Mouse (Mus musculus) spleen, adult 2 months (tissue): Measurements from ENCODE around the gene Kcnk7. TPM values are rescaled to one million over a fixed set of nuclear protein-coding genes. Genes with fewer than 3 reads are reported as not detected.

Experiments used
- DNase-seq, 2 experiments: peaks; one replicate each; pipeline versions ENCODE4 v3.0.0 to v3.0.0-alpha.2; 2012 to 2021; ENCODE audit warnings: low spot score in 2 of 2, low read depth in 1 of 2
- H3K27ac ChIP-seq: fragments of 200-500 bp; 2 replicates; pipeline ENCODE4 v1.5.1; 2012; ENCODE audit warnings: low read length, inconsistent platforms; ENCODE audit not compliant: insufficient read depth
- H3K27me3 ChIP-seq: fragments of 200-500 bp; 2 replicates; pipeline ENCODE4 v1.6.1; 2012; ENCODE audit warnings: mild to moderate bottlenecking, moderate library complexity, low read length, inconsistent platforms; ENCODE audit not compliant: control insufficient read depth, insufficient read depth
- H3K36me3 ChIP-seq: fragments of 200-500 bp; 2 replicates; pipeline ENCODE4 v1.6.1; 2012; ENCODE audit warnings: mild to moderate bottlenecking, low read length, inconsistent platforms; ENCODE audit not compliant: control insufficient read depth, insufficient read depth
- H3K4me1 ChIP-seq: fragments of 200-500 bp; 2 replicates; pipeline ENCODE4 v1.6.1; 2011; ENCODE audit warnings: inconsistent platforms; ENCODE audit not compliant: control insufficient read depth, insufficient read depth, insufficient read length
- H3K4me3 ChIP-seq: fragments of 200-500 bp; 2 replicates; pipeline ENCODE4 v1.5.1; 2011; ENCODE audit warnings: mild to moderate bottlenecking, inconsistent platforms; ENCODE audit not compliant: insufficient read depth, insufficient read length; ENCODE audit errors: extremely low read depth
- CTCF ChIP-seq: fragments of 200-500 bp; IDR thresholded peaks from 2 replicates; pipeline ENCODE4 v1.5.1; 2011; ENCODE audit warnings: mild to moderate bottlenecking, inconsistent platforms; ENCODE audit not compliant: insufficient read depth, insufficient read length, insufficient replicate concordance; ENCODE audit errors: extremely low read depth
- POLR2A ChIP-seq: fragments of 200-500 bp; IDR thresholded peaks from 2 replicates; pipeline ENCODE4 v1.6.1; 2011; ENCODE audit warnings: low read depth, low read length, inconsistent platforms
- WGBS: fragments of 180-500 bp; shearing (Covaris S2); methylation state at CpG from one replicate; pipeline ENCODE4 v1.1.7; 2018; 5-methylcytosine and 5-hydroxymethylcytosine counted together
- polyA plus RNA-seq: library from polyadenylated mRNA; depleted of rRNA; stranded (reverse); fragments of >200 nt; gene quantifications from 2 replicates; pipeline ENCODE4 v1.2.3, GENCODE M21; 2012

Kcnk7 gene
- polyA plus RNA-seq, 1 experiment, result 0.19 TPM

GRCm38 (mm10) chr19:5724549-5724941 lies 20.4 kb downstream of the Kcnk7 start:
- peak overlapping the region; percentile 83 for H3K4me3 ChIP-seq
- DNase-seq, result peak in 1 of 2 experiments; percentile 70
- no peaks in the 10 kb centered on the region for H3K27me3 ChIP-seq
- peak overlapping the region; percentile 90 for H3K27ac ChIP-seq
- H3K4me1 ChIP-seq, result peaks cover 23% of the 10 kb centered on the region; the same call in 1 of the 2 replicates
- peaks cover 28% of the 10 kb centered on the region for H3K36me3 ChIP-seq
- WGBS, result 7% methylated on average over 7 of the region's 7 CpGs
- TF ChIP-seq POLR2A (no peak), CTCF (no peak)

GRCm38 (mm10) chr19:5725029-5725707 lies 21.0 kb downstream of the Kcnk7 start:
- Histone ChIP-seq H3K27me3 (no peaks in the 10 kb centered on the region), H3K4me1 (peaks cover 27% of the 10 kb centered on the region; the same call in 1 of the 2 replicates), H3K27ac (peak overlapping the region; percentile 90), H3K4me3 (peak overlapping the region; percentile 83), H3K36me3 (peaks cover 21% of the 10 kb centered on the region)
- WGBS, result 10% methylated on average over 12 of the region's 12 CpGs
- DNase-seq, result no peak
- TF ChIP-seq CTCF (no peak), POLR2A (no peak)

- no peaks in the 10 kb centered on the region for H3K27me3 ChIP-seq
- H3K27ac ChIP-seq, result peak within 1 kb of the TSS; percentile 90
- H3K36me3 ChIP-seq, result peaks cover 14% of the 10 kb centered on the region
- TF ChIP-seq POLR2A (peak; percentile 64), CTCF (no peak)
- WGBS, result under 1% methylated on average over 49 of the region's 49 CpGs
- H3K4me1 ChIP-seq, result peaks cover 28% of the 10 kb centered on the region; the same call in 1 of the 2 replicates
- peak in 1 of 2 experiments; percentile 76 for DNase-seq
- peak within 1 kb of the TSS; percentile 83 for H3K4me3 ChIP-seq
Measured at GRCm38 (mm10) chr19:5725767-5726515, 21.8 kb downstream of the Kcnk7 start, which contains the start of gene Ehbp1l1. TSS of gene Ehbp1l1 (minus strand) at chr19:5726317.

GRCm38 (mm10) chr19:5726961-5727578 lies 22.9 kb downstream of the Kcnk7 start:
- TF ChIP-seq POLR2A, result no peak
- no peak for TF ChIP-seq CTCF
- peaks cover 4% of the 10 kb centered on the region for H3K36me3 ChIP-seq
- no peak for DNase-seq
- 22% methylated on average over 15 of the region's 15 CpGs for WGBS
- H3K27me3 ChIP-seq, result no peaks in the 10 kb centered on the region
- H3K4me3 ChIP-seq, result peak overlapping the region; percentile 53; the same call in 1 of the 2 replicates
- peak overlapping the region; percentile 90 for H3K27ac ChIP-seq
- peaks cover 32% of the 10 kb centered on the region for H3K4me1 ChIP-seq

- DNase-seq, result peak; percentile 56 to 87
- peak overlapping the region; percentile 69 for H3K27ac ChIP-seq
- no peaks in the 10 kb centered on the region for H3K27me3 ChIP-seq
- WGBS, result under 1% methylated on average over 14 of the region's 14 CpGs
- peaks cover 32% of the 10 kb centered on the region for H3K4me1 ChIP-seq
- no peaks in the 10 kb centered on the region for H3K36me3 ChIP-seq
- TF ChIP-seq CTCF (peak; percentile 97), POLR2A (no peak)
- peak overlapping the region; percentile 53 for H3K4me3 ChIP-seq
Measured at GRCm38 (mm10) chr19:5727701-5728100, 23.5 kb downstream of the Kcnk7 start.

- 12% methylated on average over 37 of the region's 37 CpGs for WGBS
- Histone ChIP-seq H3K4me3 (peak overlapping the region; percentile 79), H3K27ac (peak overlapping the region; percentile 82), H3K4me1 (peaks cover 32% of the 10 kb centered on the region), H3K27me3 (no peaks in the 10 kb centered on the region), H3K36me3 (no peaks in the 10 kb centered on the region)
- no peak for DNase-seq
- TF ChIP-seq CTCF (no peak), POLR2A (no peak)
Measured at GRCm38 (mm10) chr19:5728631-5729443, 24.7 kb downstream of the Kcnk7 start.
